Mouse (Mus musculus) gastrocnemius, postnatal 4 days (tissue): ENCODE results near the gene Cntn6. TPM values are rescaled to one million over a fixed set of nuclear protein-coding genes. Genes with fewer than 3 reads are reported as not detected.

ENCODE experiments used
- DNase-seq, 2 experiments: peaks; one replicate each; pipeline ENCODE4 v3.0.0; 2021 to 2022; ENCODE audit warnings: low spot score in 2 of 2, mixed read lengths in 2 of 2
- total RNA-seq, 2 experiments: library from RNA; stranded (reverse); gene quantifications; 2 replicates each; pipeline ENCODE4 v1.2.3; 2021

The Cntn6 gene
- total RNA-seq, 2 experiments from 2014 or later, result 0.54 to 0.81 TPM

DNA sequence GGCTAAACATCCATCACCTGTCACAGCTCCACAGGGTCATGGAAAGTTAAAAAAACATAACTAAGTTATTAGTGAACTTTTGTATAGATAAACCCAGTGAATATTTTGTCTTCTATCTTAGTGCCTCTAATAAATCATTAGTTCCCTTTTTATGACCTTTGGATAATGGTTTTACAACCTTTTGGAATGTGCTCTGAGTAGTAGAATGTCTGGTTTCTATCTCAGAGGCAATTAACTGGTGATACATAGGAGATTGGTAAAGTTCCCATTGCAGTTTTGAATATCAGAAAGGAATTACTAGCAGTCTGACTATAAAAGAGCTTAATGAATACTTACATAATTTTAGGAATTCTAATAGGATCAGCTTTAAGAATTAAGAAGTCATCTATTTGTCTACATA lies 265.5 kb downstream of the Cntn6 start:
- DNase-seq, result no peak

DNA sequence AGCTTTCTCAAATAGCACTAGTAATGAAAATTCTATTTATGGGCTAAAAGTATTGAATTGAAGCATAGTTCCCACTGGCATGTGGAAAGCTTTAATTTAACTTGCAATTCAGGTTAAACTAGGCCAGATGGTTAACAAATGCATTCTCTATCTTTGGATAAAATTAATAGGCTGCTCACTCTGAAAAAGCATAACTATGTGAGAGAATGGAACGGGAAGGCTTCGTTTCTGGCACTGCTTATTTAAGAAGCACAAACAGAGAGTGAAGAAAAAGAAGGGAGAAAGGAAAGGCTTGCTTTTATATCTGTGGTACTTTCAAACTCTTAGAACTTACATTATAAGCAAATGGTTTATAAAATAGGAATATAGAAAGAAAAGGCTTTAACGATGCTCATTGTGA lies 268.6 kb downstream of the Cntn6 start:
- DNase-seq, result no peak

DNA sequence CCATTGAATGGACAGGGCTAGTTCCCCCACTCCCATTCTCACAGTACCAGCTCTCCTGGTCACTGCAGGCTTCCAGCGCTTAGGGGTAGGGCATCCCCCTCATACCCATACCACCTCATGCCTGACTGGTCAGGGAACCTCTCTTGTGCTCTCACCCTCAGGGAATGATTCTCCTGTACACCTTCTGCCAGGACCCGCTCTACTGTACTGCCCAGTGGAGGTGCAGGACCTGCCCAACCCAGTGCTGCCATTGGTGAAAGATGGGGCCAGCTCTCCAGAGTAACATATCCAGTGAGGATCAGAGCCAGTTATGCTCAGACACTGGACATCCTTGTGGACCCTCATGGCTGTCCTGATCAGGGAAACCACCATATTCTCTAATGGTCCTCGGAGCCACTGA lies 291.3 kb downstream of the Cntn6 start:
- DNase-seq, result no peak

GRCm38 (mm10) chr6:104787502-104787901 lies 294.9 kb downstream of the Cntn6 start:
- no peak for DNase-seq

DNA sequence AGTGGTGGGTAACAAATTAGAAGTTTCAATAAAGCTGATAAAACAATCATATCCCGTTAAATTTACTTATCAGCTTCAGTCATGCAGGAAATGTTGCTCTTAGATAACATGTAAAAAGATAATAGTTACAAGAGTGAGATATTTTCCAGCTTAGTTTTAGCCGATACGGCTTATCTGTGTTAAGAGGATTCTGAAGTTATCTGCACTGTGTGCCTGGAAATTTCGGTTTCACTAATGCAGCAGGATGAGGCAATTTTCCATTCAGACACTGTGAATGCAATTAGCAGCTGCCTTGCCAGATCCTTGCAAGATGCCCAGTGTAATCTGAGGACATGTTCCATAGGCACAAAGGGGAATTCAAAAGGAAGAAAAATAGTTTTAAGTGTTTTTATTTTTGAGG lies 315.9 kb downstream of the Cntn6 start:
- no peak for DNase-seq

GRCm38 (mm10) chr6:104815610-104816009 lies 323.0 kb downstream of the Cntn6 start:
- no peak for DNase-seq

- no peak for DNase-seq
Observed at GRCm38 (mm10) chr6:104879711-104880110, 387.1 kb downstream of the Cntn6 start.

GRCm38 (mm10) chr6:104884021-104884420 lies 391.4 kb downstream of the Cntn6 start:
- no peak for DNase-seq

DNA sequence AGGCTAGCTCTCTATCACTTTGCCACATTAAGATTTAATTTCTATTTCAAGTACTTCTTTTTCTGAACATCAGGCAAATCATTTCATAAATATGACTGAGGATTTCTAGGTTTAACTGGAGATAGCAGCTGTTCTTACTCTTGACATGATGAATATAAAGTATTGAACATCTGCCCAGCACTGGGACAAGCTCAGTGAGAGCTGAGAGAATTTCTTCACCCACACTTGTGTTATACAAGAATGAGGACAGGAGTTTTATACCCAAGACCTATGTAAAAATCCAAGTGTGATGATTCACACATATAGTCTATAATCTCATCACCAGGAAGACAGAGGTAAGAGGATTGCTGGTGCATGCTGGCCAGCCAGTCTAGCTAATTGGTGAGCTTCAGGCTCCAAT lies 393.2 kb downstream of the Cntn6 start:
- no peak for DNase-seq

DNA sequence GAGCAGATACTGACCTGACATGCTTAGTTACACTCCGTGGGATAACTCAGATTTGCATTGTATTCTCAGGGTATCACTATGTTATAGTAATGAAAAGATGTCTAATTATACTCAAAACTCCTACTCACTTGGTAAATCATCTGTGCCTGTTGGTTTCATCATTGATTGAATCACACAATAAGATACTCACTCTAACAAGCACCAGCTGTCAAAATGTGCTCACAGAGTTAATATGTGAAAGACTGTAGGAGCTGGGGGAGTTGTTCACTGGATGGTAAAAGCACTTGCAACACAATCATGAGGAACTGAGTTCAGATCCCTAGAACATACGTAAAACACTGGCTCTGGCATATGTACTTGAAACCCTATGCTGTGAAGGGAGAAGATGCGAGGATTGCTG lies 398.5 kb downstream of the Cntn6 start:
- DNase-seq, result no peak
